Mouse (Mus musculus) frontal cortex, adult (tissue): ENCODE measurements at regions not wholly inside any gene's neighbourhood (a gene's known extent, or its start where the extent isn't known, plus 50 kb on each side); places are given as distances from the start of the nearest gene placed in this dataset.

Experiments used
- ATAC-seq: cut with Nextera tagmentation; 2 replicates; pipeline ENCODE4 v1.9.2; 2017; ENCODE audit warnings: mild to moderate bottlenecking, moderate library complexity, mixed read lengths; ENCODE audit not compliant: low TSS enrichment

GRCm38 (mm10) chr1:43633246-43633645 lies 97.2 kb upstream of the 1500015O10Rik start:
- ATAC-seq, result no peak

DNA sequence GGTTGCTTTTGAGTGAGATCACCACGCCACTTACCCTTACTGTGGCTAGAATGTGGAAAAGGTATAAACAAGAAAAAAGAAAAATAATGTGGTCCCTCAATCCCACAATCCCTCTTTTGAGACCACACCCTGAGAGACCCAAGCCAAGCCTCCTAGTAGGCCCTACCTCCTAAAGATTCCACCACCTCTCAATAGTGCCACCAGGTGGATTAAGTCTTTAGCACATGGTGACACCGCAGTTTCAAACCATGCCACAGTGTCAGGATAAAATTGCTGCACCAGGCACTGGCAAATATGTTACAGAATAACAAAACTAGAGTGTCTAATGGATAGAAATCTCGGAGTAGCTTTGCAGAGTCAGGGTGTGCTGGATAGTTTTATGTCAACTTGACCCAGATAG lies 94.7 kb upstream of the 1500015O10Rik start:
- peak; percentile 91 for ATAC-seq

- ATAC-seq, result no peak
These were observed 92.4 kb upstream of the 1500015O10Rik start for GRCm38 (mm10) chr1:43637956-43638355.

GRCm38 (mm10) chr1:43672031-43672430 lies 58.4 kb upstream of the 1500015O10Rik start:
- ATAC-seq, result no peak
